Mouse (Mus musculus): ENCODE measurements around the gene Mrpl28. TPM values are rescaled to one million over a fixed set of nuclear protein-coding genes. Genes with fewer than 3 reads are reported as not detected.

Mrpl28 gene
- 106 and 117 TPM in 2 replicates for polyA plus RNA-seq (2015; fragmentation: Nextera tagmentation; extraction: Ambion mirVana)

DNA sequence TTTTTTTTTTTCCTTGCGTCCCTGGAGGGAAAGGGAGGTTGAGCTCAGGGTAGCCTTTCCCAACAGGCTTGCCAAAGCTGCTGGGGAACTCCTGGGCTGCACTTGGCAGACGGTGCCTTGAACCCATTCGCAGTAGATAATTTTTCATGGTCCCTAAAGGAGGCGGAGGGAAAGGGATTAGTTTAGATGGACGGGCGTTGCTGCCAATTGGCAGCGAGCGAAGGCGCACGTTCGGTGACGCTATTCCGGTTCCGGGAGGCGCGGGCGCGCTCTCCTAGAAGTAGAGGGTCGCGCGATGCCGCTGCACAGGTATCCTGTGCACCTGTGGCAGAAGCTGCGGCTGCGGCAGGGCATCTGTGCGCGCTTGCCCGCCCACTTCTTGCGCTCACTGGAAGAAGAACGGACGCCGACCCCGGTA, at the start of gene Mrpl28:
TSS of gene Mrpl28 (plus strand) at position 234 of the 418 bp plus-strand sequence.
- Histone ChIP-seq H3K4me1 (ENCODE audit: control insufficient read depth, low read depth, low read length) (peaks cover 12% of the 10 kb centered on the region), H3K27ac (ENCODE audit: low read length) (peak within 1 kb of the TSS; percentile 55), H3K9me3 (replicated peaks; ENCODE audit: control insufficient read depth, low read length) (no peaks in the 10 kb centered on the region), H3K36me3 (ENCODE audit: control insufficient read depth, insufficient read depth) (peaks cover 5% of the 10 kb centered on the region), H3K9ac (ENCODE audit: low read depth, low read length) (peak within 1 kb of the TSS; percentile 79), H3K4me2 (ENCODE audit: low read depth, low read length) (peak within 1 kb of the TSS; percentile 83), H3K4me3 (ENCODE audit: low read depth, low read length) (peak within 1 kb of the TSS; percentile 89), H3K27me3 (ENCODE audit: control insufficient read depth, insufficient read depth, low read depth, low read length) (no peaks in the 10 kb centered on the region)
- ATAC-seq (ENCODE audit: low read depth): peak; percentile 88
- WGBS (ENCODE audit: insufficient replicate concordance): under 1% methylated on average over 32 of the region's 32 CpGs

DNA sequence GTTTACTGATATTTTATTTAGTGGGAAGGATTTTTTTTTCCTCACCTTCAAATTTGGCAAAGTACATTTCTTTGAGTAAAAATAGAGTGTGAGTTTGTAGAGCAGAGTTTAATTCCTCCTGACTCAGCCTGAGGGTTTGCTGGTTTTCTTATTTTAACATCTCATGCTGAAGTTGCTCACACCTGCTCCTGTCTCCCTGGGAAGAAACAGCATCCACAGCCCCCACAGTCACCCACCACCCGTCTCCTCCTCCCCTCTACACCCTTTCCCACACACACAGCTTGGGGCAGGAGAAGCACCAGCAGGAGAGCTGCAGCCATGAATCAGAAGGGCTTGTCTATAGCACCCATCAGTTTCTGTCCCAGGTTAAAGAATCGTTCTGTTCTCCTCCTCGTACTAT, 48.1 kb upstream of the Mrpl28 start:
- H3K9me3 ChIP-seq (replicated peaks; ENCODE audit: control insufficient read depth, low read length): no peaks in the 10 kb centered on the region
- ATAC-seq (ENCODE audit: low read depth): no peak
- H3K36me3 ChIP-seq (ENCODE audit: control insufficient read depth, insufficient read depth): no peaks in the 10 kb centered on the region
- WGBS (ENCODE audit: insufficient replicate concordance): 52% methylated on average over 3 of the region's 3 CpGs
- no peak overlapping the region for H3K27ac ChIP-seq (ENCODE audit: low read length)
- no peak overlapping the region for H3K4me2 ChIP-seq (ENCODE audit: low read depth, low read length)
- H3K9ac ChIP-seq (ENCODE audit: low read depth, low read length): no peak overlapping the region
- H3K4me3 ChIP-seq (ENCODE audit: low read depth, low read length): no peak overlapping the region
- H3K4me1 ChIP-seq (ENCODE audit: control insufficient read depth, low read depth, low read length): no peaks in the 10 kb centered on the region
- H3K27me3 ChIP-seq (ENCODE audit: control insufficient read depth, insufficient read depth, low read depth, low read length): peaks cover 9% of the 10 kb centered on the region

DNA sequence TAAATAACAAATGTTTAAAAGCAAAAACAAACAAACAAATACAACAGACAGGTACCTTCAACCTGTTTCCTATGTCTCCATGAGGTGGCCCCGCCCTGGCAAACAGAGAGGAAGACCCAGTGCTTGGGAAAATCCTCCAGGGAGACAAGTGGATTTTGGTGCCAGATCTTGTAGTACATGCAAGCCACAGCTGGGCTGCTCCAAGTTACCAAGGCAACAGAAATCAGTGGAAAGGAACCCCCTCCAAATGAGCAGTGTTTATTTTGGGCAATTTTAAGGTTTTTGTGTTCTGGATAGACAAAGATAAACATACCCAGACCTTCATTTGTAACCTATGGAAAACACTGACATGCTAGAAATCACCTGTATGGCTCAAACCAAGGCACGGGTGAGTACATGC, 44.4 kb upstream of the Mrpl28 start:
- Histone ChIP-seq H3K9me3 (replicated peaks; ENCODE audit: control insufficient read depth, low read length) (no peaks in the 10 kb centered on the region), H3K4me3 (ENCODE audit: low read depth, low read length) (no peak overlapping the region), H3K9ac (ENCODE audit: low read depth, low read length) (no peak overlapping the region), H3K4me2 (ENCODE audit: low read depth, low read length) (no peak overlapping the region), H3K4me1 (ENCODE audit: control insufficient read depth, low read depth, low read length) (no peaks in the 10 kb centered on the region), H3K27ac (ENCODE audit: low read length) (no peak overlapping the region), H3K27me3 (ENCODE audit: control insufficient read depth, insufficient read depth, low read depth, low read length) (no peaks in the 10 kb centered on the region), H3K36me3 (ENCODE audit: control insufficient read depth, insufficient read depth) (no peaks in the 10 kb centered on the region; the same call in 1 of the 2 replicates)
- ATAC-seq (ENCODE audit: low read depth): no peak
- WGBS (ENCODE audit: insufficient replicate concordance): 59% methylated on average over 2 of the region's 2 CpGs

DNA sequence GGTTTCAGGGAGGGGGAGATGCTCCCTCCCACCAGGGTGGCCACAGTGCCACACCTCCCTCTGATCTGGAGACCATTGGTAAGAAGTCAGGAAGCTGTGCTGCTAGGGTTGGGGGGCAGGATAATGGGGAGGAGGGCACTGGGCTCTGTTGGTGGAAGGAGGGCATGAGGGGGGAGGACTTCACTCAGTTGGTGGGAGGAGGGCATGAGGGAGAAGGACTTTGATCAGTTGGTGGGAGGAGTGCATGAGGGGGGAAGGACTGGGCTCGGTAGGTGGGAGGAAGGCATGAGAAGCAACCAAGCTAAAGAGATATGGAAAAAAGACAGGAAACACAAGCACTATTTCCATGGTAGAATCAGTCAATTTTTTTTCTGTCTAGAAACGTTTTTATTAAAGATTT, 42.4 kb upstream of the Mrpl28 start:
- ATAC-seq (ENCODE audit: low read depth): no peak
- no peak overlapping the region for H3K4me3 ChIP-seq (ENCODE audit: low read depth, low read length)
- no peaks in the 10 kb centered on the region for H3K27me3 ChIP-seq (ENCODE audit: control insufficient read depth, insufficient read depth, low read depth, low read length)
- no peaks in the 10 kb centered on the region; the same call in 1 of the 2 replicates for H3K36me3 ChIP-seq (ENCODE audit: control insufficient read depth, insufficient read depth)
- no peak overlapping the region for H3K27ac ChIP-seq (ENCODE audit: low read length)
- no peak overlapping the region for H3K4me2 ChIP-seq (ENCODE audit: low read depth, low read length)
- WGBS (ENCODE audit: insufficient replicate concordance): 23% methylated on average over 2 of the region's 2 CpGs
- no peaks in the 10 kb centered on the region for H3K4me1 ChIP-seq (ENCODE audit: control insufficient read depth, low read depth, low read length)
- no peaks in the 10 kb centered on the region for H3K9me3 ChIP-seq (replicated peaks; ENCODE audit: control insufficient read depth, low read length)
- H3K9ac ChIP-seq (ENCODE audit: low read depth, low read length): no peak overlapping the region

DNA sequence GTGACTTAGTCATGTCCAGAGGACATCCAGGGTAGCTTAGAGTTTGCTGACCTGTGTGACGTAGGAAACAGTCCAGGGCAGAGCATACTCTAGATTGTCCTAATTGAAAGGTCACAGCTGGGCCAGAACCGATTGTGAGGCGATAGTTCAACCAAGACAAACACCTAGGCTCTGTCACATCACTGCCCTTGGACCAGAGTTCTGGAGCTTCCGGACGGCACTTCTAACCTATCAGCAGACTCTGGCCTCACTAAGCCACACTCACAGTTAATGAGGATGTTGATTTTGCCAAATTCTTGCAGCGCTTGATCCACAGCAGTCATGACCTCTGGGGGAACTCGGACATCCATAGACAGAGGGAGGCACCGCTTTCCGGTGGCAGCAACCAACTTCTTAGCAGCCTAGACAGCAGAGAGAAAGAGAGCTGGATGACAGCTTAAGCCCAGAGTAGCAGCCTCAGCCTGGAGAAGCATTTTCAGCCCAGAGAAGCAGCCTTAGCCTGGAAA, 36.2 kb upstream of the Mrpl28 start:
- WGBS (ENCODE audit: insufficient replicate concordance): 75% methylated on average over 9 of the region's 9 CpGs
- ATAC-seq (ENCODE audit: low read depth): no peak

DNA sequence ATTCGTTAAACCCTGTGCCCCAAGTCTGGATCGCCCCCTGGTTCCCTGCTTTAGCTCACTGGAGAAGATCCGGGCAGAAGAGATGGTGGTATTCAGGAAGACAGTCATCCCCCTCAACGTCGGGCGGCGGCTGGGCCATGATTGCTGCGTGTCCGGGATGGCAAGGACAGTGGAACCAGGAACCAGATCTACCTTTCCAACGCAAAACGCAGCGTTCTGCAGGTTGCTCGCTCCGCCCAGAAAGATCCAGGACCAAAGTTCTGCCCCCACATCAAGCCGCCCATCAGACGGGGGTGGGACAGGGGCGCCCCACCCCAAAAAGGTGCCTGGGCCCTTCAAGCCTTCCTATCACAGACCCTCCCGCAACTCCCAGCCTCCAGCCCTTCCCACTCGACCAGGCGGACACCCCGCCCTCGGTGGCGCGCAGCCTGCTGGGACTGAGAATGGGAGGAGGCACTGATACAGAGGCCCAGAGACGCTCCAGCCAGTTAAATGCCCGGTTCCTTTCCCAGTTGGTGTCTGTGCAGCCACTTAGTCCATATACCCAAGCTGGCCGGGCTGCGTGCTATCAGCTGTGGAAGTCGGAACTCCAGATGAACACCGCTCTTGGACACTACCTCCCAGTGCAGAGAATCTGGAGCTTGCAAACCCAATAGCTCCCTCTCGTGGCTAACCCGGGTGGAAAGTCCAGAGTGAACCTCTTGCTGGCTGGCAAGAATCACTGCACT, 33.2 kb upstream of the Mrpl28 start, which contains the start of gene Decr2:
TSS of gene Decr2 (minus strand) at position 433 of the 728 bp plus-strand sequence.
- H3K4me3 ChIP-seq (ENCODE audit: low read depth, low read length): peak within 1 kb of the TSS; percentile 67
- no peaks in the 10 kb centered on the region for H3K9me3 ChIP-seq (replicated peaks; ENCODE audit: control insufficient read depth, low read length)
- H3K4me1 ChIP-seq (ENCODE audit: control insufficient read depth, low read depth, low read length): peaks cover 12% of the 10 kb centered on the region
- H3K27me3 ChIP-seq (ENCODE audit: control insufficient read depth, insufficient read depth, low read depth, low read length): no peaks in the 10 kb centered on the region
- peak; percentile 91 for ATAC-seq (ENCODE audit: low read depth)
- H3K36me3 ChIP-seq (ENCODE audit: control insufficient read depth, insufficient read depth): no peaks in the 10 kb centered on the region
- H3K27ac ChIP-seq (ENCODE audit: low read length): peak within 1 kb of the TSS; percentile 78
- peak within 1 kb of the TSS; percentile 76 for H3K4me2 ChIP-seq (ENCODE audit: low read depth, low read length)
- peak within 1 kb of the TSS; percentile 61 for H3K9ac ChIP-seq (ENCODE audit: low read depth, low read length)
- WGBS (ENCODE audit: insufficient replicate concordance): 3% methylated on average over 32 of the region's 32 CpGs

More for the DNA sequence above, 36.2 kb upstream of the Mrpl28 start:
- H3K4me3 ChIP-seq (ENCODE audit: low read depth, low read length): no peak overlapping the region
- no peaks in the 10 kb centered on the region; the same call in 1 of the 2 replicates for H3K4me1 ChIP-seq (ENCODE audit: control insufficient read depth, low read depth, low read length)
- no peak overlapping the region for H3K4me2 ChIP-seq (ENCODE audit: low read depth, low read length)
- H3K27me3 ChIP-seq (ENCODE audit: control insufficient read depth, insufficient read depth, low read depth, low read length): no peaks in the 10 kb centered on the region
- no peak overlapping the region for H3K9ac ChIP-seq (ENCODE audit: low read depth, low read length)
- H3K9me3 ChIP-seq (replicated peaks; ENCODE audit: control insufficient read depth, low read length): no peaks in the 10 kb centered on the region
- H3K36me3 ChIP-seq (ENCODE audit: control insufficient read depth, insufficient read depth): no peaks in the 10 kb centered on the region; the same call in 1 of the 2 replicates
- H3K27ac ChIP-seq (ENCODE audit: low read length): no peak overlapping the region

- Histone ChIP-seq H3K27me3 (ENCODE audit: control insufficient read depth, insufficient read depth, low read depth, low read length) (no peaks in the 10 kb centered on the region), H3K4me3 (ENCODE audit: low read depth, low read length) (peak overlapping the region; percentile 69), H3K4me2 (ENCODE audit: low read depth, low read length) (peak overlapping the region; percentile 91), H3K36me3 (ENCODE audit: control insufficient read depth, insufficient read depth) (no peaks in the 10 kb centered on the region), H3K4me1 (ENCODE audit: control insufficient read depth, low read depth, low read length) (peaks cover 19% of the 10 kb centered on the region), H3K9me3 (replicated peaks; ENCODE audit: control insufficient read depth, low read length) (no peaks in the 10 kb centered on the region), H3K9ac (ENCODE audit: low read depth, low read length) (peak overlapping the region; percentile 65), H3K27ac (ENCODE audit: low read length) (peak overlapping the region; percentile 21; the same call in 1 of the 2 replicates)
- 28% methylated on average over 9 of the region's 9 CpGs for WGBS (ENCODE audit: insufficient replicate concordance)
- ATAC-seq (ENCODE audit: low read depth): no peak
Measured at GRCm38 (mm10) chr17:26094531-26095110, 28.7 kb upstream of the Mrpl28 start.

DNA sequence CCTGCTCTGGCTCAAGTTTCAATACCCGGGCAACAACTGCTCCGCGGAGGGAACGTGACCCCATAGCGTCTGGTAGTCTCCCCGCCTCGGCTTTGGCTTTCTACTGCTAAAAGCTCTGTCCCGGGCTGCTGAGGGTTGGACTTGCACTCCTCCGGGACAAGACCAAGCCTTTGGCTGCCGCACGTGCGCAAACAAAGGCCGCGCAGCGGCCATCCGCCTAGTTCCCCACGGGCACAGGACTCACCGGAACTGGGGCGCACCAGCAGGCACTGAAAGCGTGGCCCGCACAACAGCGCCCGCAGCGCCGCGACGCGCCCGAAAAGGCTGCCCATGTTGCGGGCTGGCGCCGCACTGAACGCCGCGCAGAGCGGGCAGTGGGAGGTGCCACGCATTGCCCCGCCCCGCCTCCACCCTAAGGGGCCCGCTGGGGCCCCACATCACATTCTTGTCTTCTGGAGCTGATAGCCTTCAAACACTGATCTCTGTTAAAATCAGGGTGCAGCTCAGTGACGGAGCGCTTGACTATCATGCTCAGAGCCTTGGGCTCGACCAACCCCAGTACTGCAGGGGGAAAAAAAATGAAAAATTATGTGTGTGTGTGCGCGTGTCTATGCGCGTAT, 28.1 kb upstream of the Mrpl28 start, which contains the start of gene Nme4:
TSS of gene Nme4 (minus strand) at position 482 of the 620 bp plus-strand sequence.
- no peaks in the 10 kb centered on the region for H3K9me3 ChIP-seq (replicated peaks; ENCODE audit: control insufficient read depth, low read length)
- 2% methylated on average over 47 of the region's 47 CpGs for WGBS (ENCODE audit: insufficient replicate concordance)

More for the DNA sequence above, 28.1 kb upstream of the Mrpl28 start, which contains the start of gene Nme4:
- Histone ChIP-seq H3K4me1 (ENCODE audit: control insufficient read depth, low read depth, low read length) (peaks cover 19% of the 10 kb centered on the region), H3K36me3 (ENCODE audit: control insufficient read depth, insufficient read depth) (no peaks in the 10 kb centered on the region), H3K27ac (ENCODE audit: low read length) (peak within 1 kb of the TSS; percentile 21), H3K9ac (ENCODE audit: low read depth, low read length) (peak within 1 kb of the TSS; percentile 65), H3K4me2 (ENCODE audit: low read depth, low read length) (peak within 1 kb of the TSS; percentile 91), H3K27me3 (ENCODE audit: control insufficient read depth, insufficient read depth, low read depth, low read length) (no peaks in the 10 kb centered on the region), H3K4me3 (ENCODE audit: low read depth, low read length) (peak within 1 kb of the TSS; percentile 69)
- peak; percentile 84 for ATAC-seq (ENCODE audit: low read depth)
